Mouse (Mus musculus) adrenal gland, postnatal 14 days (tissue): Measurements from ENCODE around the gene Map2k5. TPM values are rescaled to one million over a fixed set of nuclear protein-coding genes. Genes with fewer than 3 reads are reported as not detected.
A peak's percentile ranks its signal among the peaks of the same experiment; 100 is the strongest.

Experiments
- DNase-seq: peaks from one replicate; pipeline ENCODE4 v3.0.0; 2021; ENCODE audit warnings: mixed read lengths
- long read RNA-seq, 2 experiments: library from polyadenylated mRNA; stranded (forward); transcript quantifications; one replicate each; pipeline ENCODE4 v2.0.0; 2021
- total RNA-seq: library from RNA; stranded (reverse); gene quantifications from 2 replicates; pipeline ENCODE4 v1.2.3, GENCODE M21; 2021

Gene Map2k5
- total RNA-seq: 30.4 and 33.9 TPM in 2 replicates
- long read RNA-seq, experiment 1, transcript Map2k5-201 (22 exons, 2,310 nt): major isoform, 41 of 62 reads
- long read RNA-seq, experiment 1, partial matches to known transcripts: 7 of 62 reads
- long read RNA-seq, experiment 1, other reads (novel, unspliced or antisense): 13 of 62 reads
- long read RNA-seq, experiment 2, transcript Map2k5-201 (22 exons, 2,310 nt): major isoform, 17 of 38 reads
- long read RNA-seq, experiment 2, partial matches to known transcripts: 10 of 38 reads
- long read RNA-seq, experiment 2, other reads (novel, unspliced or antisense): 10 of 38 reads

DNA sequence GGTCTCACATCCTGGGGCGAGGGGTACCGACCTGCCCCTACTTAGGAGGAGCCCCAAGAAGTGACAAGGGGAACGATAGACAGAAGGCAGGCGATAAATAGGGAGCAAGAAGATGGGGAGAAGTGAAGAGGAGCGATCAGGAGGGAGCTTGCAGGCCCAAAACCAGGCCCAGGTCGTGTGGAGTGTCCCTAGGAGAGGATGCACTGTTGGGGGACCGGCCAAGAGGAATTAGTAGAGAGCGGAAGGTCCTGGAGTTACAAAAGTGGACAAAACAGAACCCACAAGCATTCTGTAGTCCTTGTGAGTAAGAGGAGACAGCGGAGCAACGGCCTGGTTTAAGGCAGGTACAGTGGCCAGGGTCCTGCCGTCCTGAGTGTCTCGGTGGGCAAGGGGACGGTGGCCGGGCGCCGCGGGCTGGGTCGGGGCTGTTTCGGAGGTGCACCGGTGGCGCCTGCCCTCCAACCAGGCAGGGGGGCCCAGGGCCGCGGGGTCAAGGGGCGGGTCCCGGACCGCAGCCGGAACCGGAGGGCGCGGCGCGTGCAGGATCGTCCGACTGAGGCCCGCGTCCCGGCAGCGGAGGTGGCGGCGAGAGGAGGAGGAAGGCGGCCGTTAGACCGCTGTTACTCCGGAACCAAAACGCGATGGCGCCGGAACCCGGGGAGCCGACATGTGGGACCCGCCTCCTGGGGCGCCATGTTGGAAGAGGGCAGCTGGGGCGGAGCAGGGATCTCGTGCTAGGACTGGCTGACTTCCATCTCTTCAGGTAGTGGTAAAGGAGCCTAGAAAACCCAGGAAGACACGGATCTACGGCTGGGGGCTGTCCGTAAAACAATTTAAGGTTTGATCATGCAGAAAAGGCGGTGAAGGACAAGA lies at the start of gene Map2k5:
TSS of gene Map2k5 (minus strand) at position 633 of the 873 bp plus-strand sequence.
- DNase-seq: peak; percentile 95

DNA sequence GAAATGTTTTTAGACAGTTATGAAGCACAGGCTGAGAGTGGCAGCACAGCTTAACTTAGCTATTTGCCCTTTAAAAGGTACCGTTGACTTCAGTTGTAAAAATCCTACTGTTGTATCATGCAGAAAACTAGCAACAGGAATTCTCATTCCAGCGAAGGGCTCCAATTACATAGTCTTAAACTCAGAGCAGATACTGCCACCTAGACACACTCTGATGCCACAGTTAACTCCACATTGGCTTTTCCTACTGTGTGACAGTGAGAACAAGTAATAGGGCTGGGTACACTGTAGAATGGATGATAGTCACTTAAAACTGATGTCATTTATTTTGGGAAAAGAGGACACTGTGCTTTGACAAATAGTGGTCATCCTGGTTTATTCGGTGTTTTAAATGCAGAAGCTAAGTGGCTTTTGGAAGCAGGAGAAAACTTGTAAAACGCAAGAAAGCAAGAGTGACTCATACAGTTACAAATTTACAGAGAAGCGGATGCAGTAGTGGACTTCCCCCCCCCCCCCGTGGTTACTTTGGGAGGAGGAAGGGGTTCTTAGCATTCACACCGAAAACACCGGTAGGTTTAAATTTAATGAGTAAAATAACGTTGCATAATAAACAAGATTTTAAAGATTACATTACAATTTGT lies 43.5 kb upstream of the Map2k5 start:
- no peak for DNase-seq

DNA sequence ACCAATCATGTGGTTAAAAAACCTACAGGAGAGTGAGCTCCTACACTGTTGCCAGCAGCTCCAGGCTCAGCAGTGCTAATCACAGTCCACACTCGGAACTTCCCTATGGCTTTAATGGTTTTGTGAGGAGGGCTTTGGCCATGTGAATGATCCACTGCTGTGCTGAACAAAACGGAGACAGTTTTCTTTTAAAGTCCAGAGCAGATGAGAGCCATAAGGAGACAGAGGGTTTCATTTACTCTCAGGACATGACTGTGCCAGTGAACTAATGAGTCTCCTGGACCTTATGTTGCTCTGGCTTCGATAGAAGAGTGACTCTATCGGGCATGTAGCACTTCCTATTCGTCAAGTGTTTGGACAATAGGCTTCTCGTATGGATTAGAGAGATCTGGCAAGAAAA lies 42.7 kb upstream of the Map2k5 start:
- DNase-seq: no peak

DNA sequence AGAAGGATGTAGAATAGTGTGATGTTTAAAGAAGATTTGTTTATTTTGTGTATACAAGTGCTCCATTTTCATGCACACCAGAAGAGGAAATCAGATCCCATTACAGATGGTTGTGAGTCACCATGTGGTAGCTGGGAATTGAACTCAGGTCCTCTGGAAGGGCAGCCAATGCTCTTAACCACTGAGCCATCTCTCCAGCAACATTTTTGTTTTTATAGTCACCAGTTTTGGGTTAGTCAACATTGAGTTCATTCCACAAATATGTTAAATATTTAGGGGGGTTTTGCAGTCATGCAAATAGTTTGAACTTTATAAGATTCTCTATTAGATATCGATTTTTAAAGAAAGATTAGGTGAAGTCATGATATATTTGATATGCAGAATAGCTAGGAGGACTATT lies 22.5 kb upstream of the Map2k5 start:
- DNase-seq: no peak

DNA sequence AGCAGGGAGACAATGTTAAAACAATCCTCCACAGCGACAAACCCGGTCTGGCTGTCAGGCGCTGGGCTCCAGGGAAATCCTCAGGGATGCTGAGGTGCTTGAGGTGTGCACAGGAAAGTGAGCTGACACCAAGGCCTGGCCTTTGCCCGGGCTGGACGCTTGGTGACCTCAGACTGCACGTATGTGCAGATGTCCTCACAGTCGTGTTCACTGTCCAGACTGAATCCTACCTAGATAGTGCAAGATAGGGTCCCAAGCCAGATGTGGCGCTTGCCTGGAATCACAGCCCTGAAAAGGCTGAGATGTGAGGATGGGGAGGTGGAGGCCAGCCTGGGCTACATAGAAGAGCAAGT lies 21.7 kb upstream of the Map2k5 start:
- no peak for DNase-seq

DNA sequence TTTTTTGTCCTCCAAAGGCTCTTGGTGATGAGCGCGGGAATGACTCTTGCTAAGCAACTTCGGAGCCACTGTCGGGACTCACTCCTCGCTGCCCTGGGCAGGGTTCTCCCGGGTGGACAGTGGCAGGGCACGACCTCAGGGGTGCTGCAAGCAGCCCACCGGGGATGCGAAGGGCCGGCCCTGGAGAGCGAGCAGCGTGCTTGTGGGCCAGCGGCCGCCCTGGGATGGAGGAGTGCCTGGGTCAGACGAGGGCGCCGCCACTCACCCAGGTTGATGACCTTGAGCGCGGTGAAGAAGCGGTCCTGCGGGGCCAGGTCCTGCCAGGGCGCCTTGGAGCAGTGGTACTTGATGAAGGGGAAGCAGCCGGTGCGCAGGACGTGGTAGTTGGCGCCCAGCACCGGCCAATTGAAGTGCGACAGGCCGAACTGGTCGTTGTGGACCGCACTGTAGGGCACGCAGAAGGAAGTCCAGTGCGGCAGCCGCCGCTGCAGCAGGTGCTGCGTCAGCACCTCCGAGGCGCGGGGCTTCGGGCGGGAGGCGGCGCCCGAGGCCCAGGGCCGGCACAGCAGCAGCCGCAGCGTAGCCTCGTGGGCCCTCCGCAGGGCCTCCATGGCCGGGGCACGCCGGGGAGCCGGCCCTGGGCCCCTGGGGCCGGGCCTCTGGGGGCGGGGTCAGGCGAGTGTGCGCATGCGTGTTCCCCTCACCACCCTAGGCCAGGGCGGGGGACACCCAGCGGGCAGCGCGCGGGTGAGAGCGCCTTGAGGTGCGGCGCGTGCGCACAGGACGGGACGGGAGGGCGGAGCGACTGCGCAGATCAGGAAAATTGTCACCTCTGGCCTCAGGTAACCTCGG lies 21.1 kb upstream of the Map2k5 start, which contains the start of gene 2300009A05Rik:
TSS of gene 2300009A05Rik (minus strand) at position 636 of the 852 bp plus-strand sequence.
- DNase-seq: peak; percentile 99

DNA sequence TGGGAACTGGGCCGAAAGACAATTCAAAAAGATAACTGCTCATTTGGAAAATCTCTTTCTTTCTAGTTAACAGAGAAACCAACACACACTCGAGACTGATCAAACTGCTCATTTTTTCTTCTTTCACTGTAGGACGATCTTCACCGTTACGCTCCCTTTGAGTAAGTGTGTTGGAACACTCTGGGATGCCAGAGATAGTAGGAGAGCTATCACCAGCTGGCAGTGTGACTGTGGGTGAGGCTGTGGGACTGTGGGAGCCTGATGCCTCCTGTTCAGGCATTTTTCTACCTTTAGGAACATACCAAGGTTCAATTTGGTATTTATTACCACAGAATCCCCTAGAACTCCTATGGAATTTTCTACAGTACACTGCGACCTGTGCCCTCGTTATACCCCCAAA lies 17.9 kb upstream of the Map2k5 start:
- DNase-seq: no peak

DNA sequence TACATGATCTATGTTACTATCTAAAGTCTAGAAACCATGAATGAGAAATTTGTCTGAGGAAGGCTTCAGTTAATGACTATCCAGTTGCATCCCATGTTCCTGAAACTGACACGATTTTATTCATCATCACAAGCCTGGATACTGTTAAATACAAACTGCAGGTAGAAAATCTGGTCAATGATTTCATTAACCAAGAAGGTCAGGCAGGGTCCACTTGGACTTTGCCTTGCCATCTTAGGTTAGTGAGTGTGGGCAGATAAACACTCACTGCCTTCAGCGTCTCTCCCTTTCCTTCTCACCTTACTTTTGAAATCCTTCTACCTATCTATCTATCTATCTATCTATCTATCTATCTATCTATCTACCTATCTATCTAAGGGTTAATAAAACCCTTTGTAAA lies 13.6 kb upstream of the Map2k5 start:
- no peak for DNase-seq

DNA sequence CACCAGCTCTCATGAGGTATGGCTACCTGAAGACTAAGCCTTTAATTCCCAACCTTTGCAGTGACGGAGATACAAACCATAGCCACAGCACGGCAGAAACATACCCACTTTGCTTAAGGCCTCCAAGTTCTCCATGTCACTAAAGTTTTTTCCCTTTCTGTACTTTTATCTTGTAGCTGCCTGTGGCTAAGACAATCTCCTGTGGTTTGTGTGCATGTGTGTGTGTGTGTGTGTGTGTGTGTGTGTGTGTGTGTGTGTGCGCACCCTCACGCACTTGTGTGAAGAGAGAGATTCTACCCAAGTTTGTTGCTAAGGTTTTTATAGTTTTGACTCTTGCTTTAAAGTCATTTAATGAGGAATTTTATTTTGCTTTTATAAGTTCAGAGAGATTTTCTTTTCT lies 5.1 kb upstream of the Map2k5 start:
- no peak for DNase-seq

DNA sequence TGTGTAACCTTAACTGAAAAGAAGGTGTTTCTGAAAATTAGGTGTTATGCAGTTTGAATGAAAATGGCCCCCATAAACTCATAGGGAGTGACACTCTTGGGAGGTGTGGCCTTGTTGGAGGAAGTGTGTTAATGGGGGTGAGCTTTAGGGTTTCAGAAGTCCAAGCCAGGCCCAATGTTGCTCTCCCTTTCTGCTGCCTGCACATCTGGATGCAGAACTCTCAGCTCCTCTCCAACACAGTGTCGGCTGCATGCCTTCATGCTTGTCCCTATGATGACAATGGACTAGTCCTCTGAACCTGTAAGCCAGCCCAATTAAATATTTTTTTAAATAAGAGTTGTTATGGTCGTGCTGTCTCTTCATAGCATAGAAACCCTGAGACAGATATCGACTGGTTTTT lies 2.6 kb upstream of the Map2k5 start:
- no peak for DNase-seq

DNA sequence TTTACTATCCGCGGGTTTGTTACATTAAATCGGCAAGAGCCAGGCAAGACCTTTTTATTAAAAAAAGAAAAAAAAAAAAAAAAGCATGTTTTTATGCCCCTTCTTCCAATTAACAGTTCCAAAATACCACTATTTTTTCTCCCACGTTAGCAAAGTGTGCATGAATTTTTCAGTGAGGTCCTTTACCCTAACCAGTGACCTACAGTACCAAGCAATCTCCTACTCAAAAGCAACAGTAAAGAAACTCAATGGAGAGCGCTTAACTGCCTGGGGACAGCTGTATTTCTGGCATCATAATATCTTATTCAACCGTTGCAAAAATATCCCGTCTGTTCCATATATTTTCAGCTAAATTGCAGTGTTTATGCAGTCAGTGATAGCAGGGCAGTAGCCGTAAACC lies 472 bp upstream of the Map2k5 start:
- DNase-seq: no peak

DNA sequence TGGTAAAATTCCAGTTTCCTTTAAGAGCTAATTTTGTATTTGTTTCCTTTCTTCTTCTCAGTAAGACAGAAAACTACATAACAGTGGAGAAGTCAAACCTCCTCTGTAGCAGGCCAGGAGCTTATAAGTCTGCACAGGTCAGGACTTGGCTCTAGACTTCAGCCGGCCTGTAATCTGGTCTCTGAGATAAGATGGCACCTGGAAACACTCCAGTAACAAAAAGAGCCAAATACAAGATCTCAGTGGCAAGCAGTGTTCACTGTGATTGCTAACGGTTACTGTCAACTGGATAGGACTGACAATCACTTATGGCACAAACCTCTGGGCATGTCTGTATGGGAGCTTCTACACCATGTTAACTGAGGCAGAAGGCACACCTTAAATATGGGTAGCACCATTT lies 4.4 kb downstream of the Map2k5 start:
- no peak for DNase-seq

DNA sequence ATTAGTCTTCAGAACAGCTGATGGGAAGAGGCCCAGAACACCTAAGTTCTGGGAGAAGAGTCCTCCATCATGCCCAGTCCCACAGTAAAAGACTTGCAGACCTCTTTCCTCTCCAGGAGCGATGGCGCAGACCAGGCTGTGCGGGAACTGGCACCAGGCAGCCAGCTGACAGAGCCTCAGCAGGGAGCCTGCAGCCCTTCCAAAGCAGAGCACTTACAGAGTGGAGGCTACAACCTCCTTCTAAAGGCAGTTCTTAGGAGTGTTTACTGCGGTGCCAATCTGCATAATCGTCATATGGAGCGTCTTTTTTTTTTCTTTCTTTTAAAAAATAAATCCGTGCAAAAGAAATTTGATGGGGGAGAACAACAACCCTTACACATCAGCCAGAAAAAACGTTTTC lies 5.2 kb downstream of the Map2k5 start:
- DNase-seq: no peak

DNA sequence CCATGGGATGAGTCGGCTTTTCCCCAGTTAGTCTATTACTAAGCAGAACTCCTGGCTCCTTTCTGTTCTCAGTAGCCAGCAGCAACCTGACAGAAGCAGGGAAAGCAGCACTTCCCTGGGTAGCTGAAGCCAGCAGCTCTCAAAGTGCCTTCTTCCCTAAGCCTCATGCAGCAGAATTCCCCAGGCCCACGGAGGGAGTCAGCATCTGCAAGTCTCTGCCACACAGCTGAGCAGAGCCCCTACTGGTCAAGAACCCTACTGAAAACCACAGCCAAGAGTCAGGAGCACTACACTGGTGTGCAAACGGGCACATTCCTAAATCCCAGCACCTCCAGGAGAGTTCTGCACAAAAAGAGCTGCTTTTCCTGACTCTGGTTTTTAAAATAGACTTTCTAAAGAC lies 17.3 kb downstream of the Map2k5 start:
- no peak for DNase-seq

DNA sequence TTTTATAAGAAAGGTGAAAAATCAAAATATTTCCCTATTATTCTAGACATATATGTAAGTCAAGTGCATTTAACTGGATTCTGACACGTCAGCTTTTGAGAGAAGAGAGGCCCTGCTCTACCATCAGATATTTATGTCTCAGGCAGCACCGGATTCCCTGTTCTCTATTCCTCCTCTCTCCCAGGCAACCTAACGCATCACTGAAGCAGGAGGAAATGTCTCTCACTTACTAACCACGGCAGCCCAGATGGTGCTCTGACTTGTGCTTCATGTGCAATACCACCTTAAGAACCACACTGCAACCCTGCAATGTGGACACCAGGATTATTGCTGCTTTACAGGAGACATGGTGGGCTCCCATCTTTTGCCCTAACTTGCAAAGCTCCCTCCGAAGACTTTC lies 18.7 kb downstream of the Map2k5 start:
- no peak for DNase-seq

DNA sequence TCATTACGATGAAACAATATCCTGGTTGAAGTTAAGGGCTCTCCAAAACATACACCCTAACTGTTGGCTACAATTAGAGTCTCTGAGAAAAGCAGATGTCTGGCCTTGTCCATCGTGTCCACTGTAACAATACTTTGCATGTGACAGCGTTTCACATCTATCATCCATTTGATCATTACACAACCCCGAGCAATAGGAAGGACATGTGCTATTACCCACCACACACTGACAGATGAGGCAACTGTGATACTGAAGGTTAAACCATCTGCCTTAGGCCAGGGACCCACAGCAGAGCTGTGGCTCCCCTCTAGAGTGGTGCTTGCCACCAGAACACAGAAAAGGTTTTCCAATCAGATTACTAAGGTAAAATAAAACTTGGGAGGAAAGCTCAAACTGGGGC lies 21.0 kb downstream of the Map2k5 start:
- no peak for DNase-seq

DNA sequence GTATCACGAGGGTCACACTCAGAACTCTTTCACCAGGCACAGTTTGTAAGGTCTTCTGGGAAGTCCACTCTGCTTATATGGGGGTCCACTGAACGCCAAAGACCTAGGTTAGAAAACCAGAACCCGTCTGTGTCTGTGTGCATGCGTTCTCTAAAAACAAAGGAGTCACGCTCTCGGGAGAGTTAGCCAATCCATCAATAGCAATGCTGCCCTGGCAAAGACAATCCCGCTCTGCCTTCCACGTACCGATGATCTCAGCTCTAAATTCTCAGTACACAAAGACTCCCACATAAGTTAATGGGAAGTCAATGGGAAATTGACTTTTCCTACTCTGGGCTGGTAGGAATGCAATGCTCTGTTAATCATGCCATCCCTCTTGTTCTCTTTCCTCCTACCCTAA lies 21.4 kb downstream of the Map2k5 start:
- no peak for DNase-seq

DNA sequence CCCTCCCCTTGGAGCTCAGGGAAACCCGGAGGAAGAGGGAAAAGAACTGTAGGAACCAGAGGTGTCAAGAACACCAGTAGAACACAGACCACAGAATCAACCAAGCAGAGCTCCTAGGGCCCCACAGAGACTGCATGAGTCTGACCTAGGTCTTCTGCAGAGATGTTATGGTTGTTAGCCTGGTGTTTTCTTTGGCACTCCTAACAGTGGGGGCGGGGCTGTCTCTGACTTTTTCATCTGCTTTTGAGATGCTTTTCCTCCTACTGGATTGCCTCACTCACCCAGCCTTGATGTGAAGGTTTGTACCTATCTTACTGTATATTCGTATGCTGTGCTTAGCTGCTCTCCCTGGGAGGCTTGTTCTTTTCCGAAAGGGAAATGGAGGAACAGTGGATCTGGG lies 23.5 kb downstream of the Map2k5 start:
- peak; percentile 37 for DNase-seq

DNA sequence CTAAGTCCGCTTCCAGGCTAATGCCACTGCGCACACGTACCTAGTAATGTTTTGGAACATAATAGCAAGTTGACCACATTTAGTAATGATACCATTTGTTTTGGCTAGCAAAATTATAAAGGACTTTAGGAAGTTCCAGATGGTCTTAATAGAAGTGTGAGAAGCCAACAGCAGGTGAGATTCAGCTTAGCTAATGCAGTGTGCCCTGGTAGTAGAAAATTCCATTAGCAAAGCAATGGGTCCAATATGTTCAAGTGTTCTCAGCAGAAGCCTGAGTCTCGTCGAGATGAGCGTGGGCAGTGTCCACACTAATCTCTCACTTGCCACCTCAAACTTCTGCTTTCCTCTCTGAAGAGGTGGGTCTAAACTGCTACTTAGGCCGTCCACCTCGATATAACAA lies 27.7 kb downstream of the Map2k5 start:
- DNase-seq: no peak

DNA sequence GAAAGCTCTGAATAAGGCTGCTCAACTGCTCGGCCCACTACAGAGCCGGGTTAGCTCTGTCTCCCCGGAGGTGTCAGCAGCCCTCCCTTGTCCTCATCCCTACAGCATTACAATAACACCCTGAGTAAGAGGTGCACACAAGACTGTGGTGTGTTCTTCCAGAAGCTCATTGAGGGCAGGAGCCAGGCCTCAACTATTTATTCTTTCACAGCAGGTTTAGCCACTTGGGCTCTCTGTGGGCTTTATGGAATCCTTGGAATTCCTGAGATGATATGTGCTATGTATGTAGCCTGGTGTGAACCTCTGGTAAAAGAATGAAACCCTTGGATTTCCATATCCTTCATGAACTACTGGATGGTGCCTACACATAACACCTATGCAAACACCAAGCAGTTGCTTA lies 28.5 kb downstream of the Map2k5 start:
- DNase-seq: no peak

DNA sequence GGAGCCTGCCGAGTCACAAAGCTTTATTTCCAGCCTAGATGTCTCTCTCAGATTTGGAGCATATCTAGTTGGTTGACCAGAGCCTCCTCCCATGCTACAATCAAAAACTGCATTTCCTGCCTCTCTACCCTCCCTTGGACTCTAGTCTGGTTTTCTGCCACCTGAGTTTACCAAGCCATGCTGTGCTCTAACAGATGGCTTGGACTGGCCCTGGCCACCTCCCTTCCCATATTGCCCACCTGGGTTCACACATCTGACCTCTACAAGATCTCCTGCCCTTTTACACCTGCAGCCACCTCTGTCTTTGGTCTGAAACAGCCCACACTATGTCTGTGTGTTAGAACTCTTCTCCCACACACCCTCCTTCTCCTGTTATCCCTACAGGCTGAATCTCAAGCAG lies 29.6 kb downstream of the Map2k5 start:
- no peak for DNase-seq

DNA sequence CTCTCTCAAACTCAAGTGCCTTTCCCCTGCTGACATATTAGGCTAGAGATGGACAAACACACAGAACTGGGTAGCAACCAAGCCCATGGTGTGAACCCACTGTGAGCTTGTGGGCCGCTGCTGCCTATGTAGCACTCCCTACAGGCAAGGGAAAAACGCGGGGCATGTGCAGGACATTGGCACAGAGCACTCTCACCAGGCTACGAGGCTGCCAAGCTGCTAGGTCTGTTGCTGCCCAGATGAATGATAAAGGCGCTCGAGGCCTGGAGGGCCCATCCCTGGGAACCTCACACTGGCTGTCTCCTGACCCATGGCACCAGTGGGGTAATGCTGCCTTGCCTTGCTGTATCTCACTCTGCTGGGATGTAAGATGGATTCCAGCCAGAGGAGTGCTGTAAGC lies 31.7 kb downstream of the Map2k5 start:
- DNase-seq: no peak
